Mouse (Mus musculus): ENCODE measurements around the gene Vcam1. TPM values are rescaled to one million over a fixed set of nuclear protein-coding genes. Genes with fewer than 3 reads are reported as not detected.

Gene Vcam1
- polyA plus RNA-seq, 1 experiment from 2014 or later = 24.7 TPM

DNA sequence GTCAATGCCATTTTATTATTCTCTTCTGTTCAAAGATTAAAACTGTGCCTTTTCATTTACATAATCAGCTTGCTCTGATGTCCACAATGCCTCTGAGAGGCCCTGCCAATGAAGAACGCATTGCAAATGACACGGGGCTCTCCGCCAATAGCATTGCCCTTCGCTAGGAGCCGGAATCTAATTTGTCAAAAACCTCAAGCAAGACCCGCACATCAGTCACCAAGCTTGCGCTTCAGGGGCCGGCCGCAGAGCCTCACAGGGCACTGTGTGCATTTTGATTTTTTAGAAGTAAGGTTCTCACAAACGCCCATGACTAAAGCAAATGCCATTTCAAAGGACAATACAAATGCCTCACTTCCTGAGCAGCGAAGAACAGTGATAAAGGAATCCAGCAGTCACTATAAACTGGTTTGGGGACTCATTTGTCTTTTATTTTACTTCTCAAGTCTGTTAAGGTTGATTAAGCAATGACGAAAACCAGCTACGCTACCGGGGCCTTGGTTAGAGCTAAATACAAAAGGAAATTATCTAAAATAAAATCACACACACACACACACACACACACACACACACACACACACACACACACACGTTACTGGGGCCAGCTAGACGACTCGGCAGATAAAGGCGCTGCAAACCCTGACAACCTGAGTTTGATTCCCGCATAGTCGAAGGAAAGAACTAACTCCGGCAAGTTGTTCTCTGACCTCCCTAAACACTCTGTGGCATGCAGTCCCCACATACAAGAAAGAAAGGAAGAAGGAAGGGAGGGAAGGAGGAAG lies 24.4 kb downstream of the Vcam1 start:
- WGBS = 10% methylated on average over 21 of the region's 21 CpGs
- peak overlapping the region; percentile 55 for H3K4me2 ChIP-seq (ENCODE audit: low read depth, low read length)
- H3K36me3 ChIP-seq (ENCODE audit: control insufficient read depth, insufficient read depth, low read length) = no peaks in the 10 kb centered on the region
- H3K9me3 ChIP-seq (ENCODE audit: control insufficient read depth, low read length) = no peaks in the 10 kb centered on the region
- no peak overlapping the region for H3K27ac ChIP-seq (ENCODE audit: low read depth, low read length)
- H3K4me1 ChIP-seq (ENCODE audit: control insufficient read depth, insufficient read depth, low read length) = no peaks in the 10 kb centered on the region
- H3K9ac ChIP-seq (replicated peaks; ENCODE audit: low read depth, low read length) = no peak overlapping the region
- no peaks in the 10 kb centered on the region for H3K27me3 ChIP-seq (ENCODE audit: control insufficient read depth, insufficient read depth, low read length)
- H3K4me3 ChIP-seq (ENCODE audit: low read depth, low read length) = peak overlapping the region; percentile 21
- peak; percentile 93 for ATAC-seq (ENCODE audit: low read depth)

DNA sequence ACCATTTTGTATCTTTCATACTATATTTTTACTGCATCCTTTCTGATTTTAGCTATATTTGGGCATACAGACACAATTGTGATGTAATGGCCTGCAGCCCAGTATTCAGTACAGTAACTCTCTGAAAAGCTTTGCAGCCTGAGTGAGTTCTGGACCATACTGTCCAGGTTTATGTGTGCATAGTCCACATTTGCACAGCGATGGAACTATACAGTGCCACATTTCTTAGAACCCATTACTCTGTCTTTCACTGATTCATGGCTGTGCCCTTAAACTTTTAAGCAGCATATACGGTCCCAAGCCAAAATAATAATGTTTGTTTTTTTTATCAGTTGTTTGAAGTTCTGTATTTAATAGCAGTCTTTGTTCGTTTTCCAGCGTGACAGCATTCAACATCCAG lies 25.2 kb downstream of the Vcam1 start:
- Histone ChIP-seq H3K4me3 (ENCODE audit: low read depth, low read length) (no peak overlapping the region), H3K27me3 (ENCODE audit: control insufficient read depth, insufficient read depth, low read length) (no peaks in the 10 kb centered on the region), H3K36me3 (ENCODE audit: control insufficient read depth, insufficient read depth, low read length) (no peaks in the 10 kb centered on the region), H3K4me2 (ENCODE audit: low read depth, low read length) (no peak overlapping the region), H3K4me1 (ENCODE audit: control insufficient read depth, insufficient read depth, low read length) (no peaks in the 10 kb centered on the region), H3K9ac (replicated peaks; ENCODE audit: low read depth, low read length) (no peak overlapping the region), H3K27ac (ENCODE audit: low read depth, low read length) (no peak overlapping the region), H3K9me3 (ENCODE audit: control insufficient read depth, low read length) (no peaks in the 10 kb centered on the region)
- ATAC-seq (ENCODE audit: low read depth) = no peak
- 48% methylated on average over 4 of the region's 4 CpGs for WGBS

DNA sequence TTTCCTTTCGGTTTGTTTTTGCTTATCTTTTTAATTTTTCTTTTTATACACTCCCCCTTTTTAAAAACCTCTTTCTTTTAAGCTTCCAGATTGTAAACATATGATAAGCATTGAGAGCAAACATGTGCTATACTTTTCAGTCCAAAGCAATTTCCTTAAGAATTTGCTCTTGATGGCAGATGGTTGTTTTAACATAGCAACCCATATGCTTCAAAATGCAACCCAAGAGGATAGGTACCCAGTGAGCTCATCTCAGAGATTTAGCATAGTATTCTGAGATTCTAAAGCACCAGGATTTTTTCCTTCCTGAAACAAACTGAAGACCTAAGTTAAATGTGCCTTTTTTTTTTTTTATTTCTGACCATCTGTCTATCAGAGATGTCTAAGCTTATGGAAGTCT lies 28.6 kb downstream of the Vcam1 start:
- H3K9me3 ChIP-seq (ENCODE audit: control insufficient read depth, low read length) = no peaks in the 10 kb centered on the region
- H3K9ac ChIP-seq (replicated peaks; ENCODE audit: low read depth, low read length) = no peak overlapping the region
- 75% methylated on average over 1 of the region's 1 CpGs for whole genome bisulfite sequencing
- no peaks in the 10 kb centered on the region for H3K27me3 ChIP-seq (ENCODE audit: control insufficient read depth, insufficient read depth, low read length)
- ATAC-seq (ENCODE audit: low read depth) = no peak
- no peak overlapping the region for H3K4me3 ChIP-seq (ENCODE audit: low read depth, low read length)
- H3K36me3 ChIP-seq (ENCODE audit: control insufficient read depth, insufficient read depth, low read length) = no peaks in the 10 kb centered on the region
- no peak overlapping the region for H3K4me2 ChIP-seq (ENCODE audit: low read depth, low read length)
- no peaks in the 10 kb centered on the region for H3K4me1 ChIP-seq (ENCODE audit: control insufficient read depth, insufficient read depth, low read length)
- no peak overlapping the region for H3K27ac ChIP-seq (ENCODE audit: low read depth, low read length)

GRCm38 (mm10) chr3:116095934-116096333 lies 33.6 kb downstream of the Vcam1 start:
- Histone ChIP-seq H3K36me3 (ENCODE audit: control insufficient read depth, insufficient read depth, low read length) (no peaks in the 10 kb centered on the region), H3K9me3 (ENCODE audit: control insufficient read depth, low read length) (no peaks in the 10 kb centered on the region), H3K9ac (replicated peaks; ENCODE audit: low read depth, low read length) (no peak overlapping the region), H3K4me3 (ENCODE audit: low read depth, low read length) (no peak overlapping the region), H3K27ac (ENCODE audit: low read depth, low read length) (no peak overlapping the region), H3K4me2 (ENCODE audit: low read depth, low read length) (no peak overlapping the region), H3K4me1 (ENCODE audit: control insufficient read depth, insufficient read depth, low read length) (no peaks in the 10 kb centered on the region), H3K27me3 (ENCODE audit: control insufficient read depth, insufficient read depth, low read length) (no peaks in the 10 kb centered on the region)
- no peak for ATAC-seq (ENCODE audit: low read depth)
- WGBS = 82% methylated on average over 3 of the region's 3 CpGs

DNA sequence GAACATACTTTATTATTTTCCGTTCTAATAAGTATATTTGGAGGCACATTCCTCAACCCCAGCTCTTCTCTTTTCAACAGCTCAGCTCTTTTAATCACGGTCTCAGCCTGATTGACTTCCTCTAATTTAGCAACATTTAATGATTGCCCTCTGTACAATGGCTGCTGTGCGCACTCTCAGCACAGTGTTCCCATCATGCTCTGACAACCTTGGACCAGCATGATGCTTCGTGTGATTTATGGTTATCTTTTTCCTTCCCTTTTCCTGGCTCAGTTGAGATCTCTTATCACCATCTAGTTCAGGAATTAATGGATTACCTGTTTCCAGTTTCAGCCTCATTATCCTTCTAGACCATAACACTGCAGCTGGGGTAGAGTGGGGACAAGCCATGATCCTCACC lies 34.2 kb downstream of the Vcam1 start:
- Histone ChIP-seq H3K27ac (ENCODE audit: low read depth, low read length) (no peak overlapping the region), H3K4me2 (ENCODE audit: low read depth, low read length) (no peak overlapping the region), H3K36me3 (ENCODE audit: control insufficient read depth, insufficient read depth, low read length) (no peaks in the 10 kb centered on the region), H3K9ac (replicated peaks; ENCODE audit: low read depth, low read length) (no peak overlapping the region), H3K4me3 (ENCODE audit: low read depth, low read length) (no peak overlapping the region), H3K4me1 (ENCODE audit: control insufficient read depth, insufficient read depth, low read length) (no peaks in the 10 kb centered on the region), H3K27me3 (ENCODE audit: control insufficient read depth, insufficient read depth, low read length) (no peaks in the 10 kb centered on the region), H3K9me3 (ENCODE audit: control insufficient read depth, low read length) (no peaks in the 10 kb centered on the region)
- no peak for ATAC-seq (ENCODE audit: low read depth)
- WGBS = 69% methylated on average over 4 of the region's 4 CpGs

DNA sequence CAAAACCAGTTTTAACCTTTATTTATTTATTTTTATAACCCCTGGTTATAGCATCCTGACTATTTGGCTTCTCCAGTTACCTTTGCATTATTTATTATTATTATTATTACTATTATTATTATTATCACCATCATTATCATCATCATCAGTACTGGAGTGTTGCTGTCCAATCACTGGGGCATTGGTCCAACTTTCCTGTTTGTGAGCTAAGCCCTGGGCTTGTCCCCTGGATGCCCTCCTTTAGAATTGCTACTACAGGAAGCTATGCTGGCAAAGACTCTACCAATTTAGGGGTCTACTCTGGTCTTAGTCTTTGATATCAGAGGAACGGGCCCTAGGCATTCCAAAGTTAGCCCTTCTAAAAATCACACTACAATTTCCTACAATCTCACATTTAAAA lies 34.6 kb downstream of the Vcam1 start:
- H3K9me3 ChIP-seq (ENCODE audit: control insufficient read depth, low read length) = no peaks in the 10 kb centered on the region

GRCm38 (mm10) chr3:116094288-116094687 lies 35.2 kb downstream of the Vcam1 start:
- Histone ChIP-seq H3K9me3 (ENCODE audit: control insufficient read depth, low read length) (no peaks in the 10 kb centered on the region), H3K4me2 (ENCODE audit: low read depth, low read length) (no peak overlapping the region), H3K4me1 (ENCODE audit: control insufficient read depth, insufficient read depth, low read length) (no peaks in the 10 kb centered on the region), H3K27ac (ENCODE audit: low read depth, low read length) (no peak overlapping the region), H3K4me3 (ENCODE audit: low read depth, low read length) (no peak overlapping the region), H3K36me3 (ENCODE audit: control insufficient read depth, insufficient read depth, low read length) (no peaks in the 10 kb centered on the region), H3K9ac (replicated peaks; ENCODE audit: low read depth, low read length) (no peak overlapping the region), H3K27me3 (ENCODE audit: control insufficient read depth, insufficient read depth, low read length) (no peaks in the 10 kb centered on the region)
- 87% methylated on average over 2 of the region's 2 CpGs for WGBS
- no peak for ATAC-seq (ENCODE audit: low read depth)

More for the DNA sequence above, 34.6 kb downstream of the Vcam1 start:
- no peak for ATAC-seq (ENCODE audit: low read depth)
- 95% methylated on average over 1 of the region's 1 CpGs for WGBS
- Histone ChIP-seq H3K4me3 (ENCODE audit: low read depth, low read length) (no peak overlapping the region), H3K27ac (ENCODE audit: low read depth, low read length) (no peak overlapping the region), H3K27me3 (ENCODE audit: control insufficient read depth, insufficient read depth, low read length) (no peaks in the 10 kb centered on the region), H3K4me2 (ENCODE audit: low read depth, low read length) (no peak overlapping the region), H3K36me3 (ENCODE audit: control insufficient read depth, insufficient read depth, low read length) (no peaks in the 10 kb centered on the region), H3K9ac (replicated peaks; ENCODE audit: low read depth, low read length) (no peak overlapping the region), H3K4me1 (ENCODE audit: control insufficient read depth, insufficient read depth, low read length) (no peaks in the 10 kb centered on the region)

DNA sequence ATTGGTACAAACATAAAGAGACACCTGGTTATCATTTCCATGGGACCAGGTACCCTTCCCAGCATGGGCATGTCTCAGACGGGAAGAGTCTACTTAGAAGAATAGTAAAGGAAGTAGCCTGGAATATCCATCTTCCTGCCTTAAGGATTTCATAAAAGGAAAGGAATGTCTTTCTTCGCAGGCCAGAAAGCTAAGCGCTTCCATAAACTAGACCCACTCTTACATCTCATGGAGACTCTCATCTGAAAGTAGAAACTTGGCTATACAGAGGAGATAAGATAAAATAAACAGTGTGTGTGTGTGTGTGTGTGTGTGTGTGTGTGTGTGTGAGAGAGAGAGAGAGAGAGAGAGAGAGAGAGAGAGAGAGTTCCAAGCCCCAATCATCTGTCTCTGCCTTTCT lies 36.9 kb downstream of the Vcam1 start:
- no peaks in the 10 kb centered on the region for H3K4me1 ChIP-seq (ENCODE audit: control insufficient read depth, insufficient read depth, low read length)
- H3K36me3 ChIP-seq (ENCODE audit: control insufficient read depth, insufficient read depth, low read length) = no peaks in the 10 kb centered on the region
- H3K9ac ChIP-seq (replicated peaks; ENCODE audit: low read depth, low read length) = no peak overlapping the region
- no peaks in the 10 kb centered on the region for H3K9me3 ChIP-seq (ENCODE audit: control insufficient read depth, low read length)
- H3K27me3 ChIP-seq (ENCODE audit: control insufficient read depth, insufficient read depth, low read length) = no peaks in the 10 kb centered on the region
- 91% methylated on average over 3 of the region's 3 CpGs for WGBS
- no peak overlapping the region for H3K4me2 ChIP-seq (ENCODE audit: low read depth, low read length)
- ATAC-seq (ENCODE audit: low read depth) = no peak
- H3K27ac ChIP-seq (ENCODE audit: low read depth, low read length) = no peak overlapping the region
- H3K4me3 ChIP-seq (ENCODE audit: low read depth, low read length) = no peak overlapping the region

- Histone ChIP-seq H3K4me2 (ENCODE audit: low read depth, low read length) (no peak overlapping the region), H3K9me3 (ENCODE audit: control insufficient read depth, low read length) (no peaks in the 10 kb centered on the region), H3K36me3 (ENCODE audit: control insufficient read depth, insufficient read depth, low read length) (no peaks in the 10 kb centered on the region), H3K4me3 (ENCODE audit: low read depth, low read length) (no peak overlapping the region), H3K27ac (ENCODE audit: low read depth, low read length) (no peak overlapping the region), H3K27me3 (ENCODE audit: control insufficient read depth, insufficient read depth, low read length) (no peaks in the 10 kb centered on the region), H3K4me1 (ENCODE audit: control insufficient read depth, insufficient read depth, low read length) (no peaks in the 10 kb centered on the region), H3K9ac (replicated peaks; ENCODE audit: low read depth, low read length) (no peak overlapping the region)
- ATAC-seq (ENCODE audit: low read depth) = no peak
- WGBS = 89% methylated on average over 5 of the region's 5 CpGs
Measured at GRCm38 (mm10) chr3:116091706-116092105, 37.8 kb downstream of the Vcam1 start.

Data from neural tube, embryonic 14.5 days (tissue).